Mouse (Mus musculus): Measurements from ENCODE around the gene Chrnb2.

The Chrnb2 gene

DNA sequence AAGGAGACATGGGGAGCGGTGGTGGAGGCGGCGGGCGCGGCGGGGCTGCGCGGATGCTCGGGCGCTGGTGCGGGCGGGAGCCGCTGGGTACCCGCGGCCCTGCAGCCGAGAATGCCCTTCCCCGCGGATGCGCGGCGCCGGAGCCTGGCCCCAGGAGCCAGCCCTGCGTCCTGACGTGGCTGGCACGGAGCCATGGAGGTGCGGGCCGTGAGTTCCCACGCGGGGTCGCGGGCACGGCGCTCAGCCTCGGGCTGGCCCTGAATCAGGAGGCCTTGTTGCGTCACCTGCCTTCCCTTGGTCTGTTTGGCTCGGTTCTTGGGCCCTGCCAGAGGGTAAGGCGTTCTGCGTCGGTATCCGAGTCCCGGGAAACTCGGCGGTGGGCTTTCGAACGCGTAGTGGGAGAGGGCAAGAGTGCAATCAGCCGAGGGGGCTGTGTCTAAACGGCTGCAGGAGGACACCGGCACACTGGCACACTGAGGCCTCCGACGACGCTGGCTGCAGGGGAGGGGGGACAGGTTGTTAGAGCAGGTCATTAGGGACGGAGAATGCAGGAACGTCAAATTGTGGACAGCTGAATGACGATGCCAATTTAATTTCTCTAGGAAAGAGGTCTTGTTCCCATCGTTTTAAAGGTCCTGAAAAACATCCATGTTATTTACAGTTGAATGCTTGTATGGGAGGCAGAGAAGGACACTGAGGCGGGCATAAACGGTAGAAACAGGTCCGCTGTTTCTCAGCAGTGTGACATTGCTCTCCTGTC, 49.0 kb downstream of the Chrnb2 start:
- DNase-seq (ENCODE audit: extremely low read depth, low read depth): no peak

- DNase-seq (ENCODE audit: extremely low read depth, low read depth): peak; percentile 75
These were observed 49.8 kb downstream of the Chrnb2 start, which contains the start of gene Adar for GRCm38 (mm10) chr3:89714359-89715206. Gene Adar (plus strand): TSS chr3:89715022.

DNA sequence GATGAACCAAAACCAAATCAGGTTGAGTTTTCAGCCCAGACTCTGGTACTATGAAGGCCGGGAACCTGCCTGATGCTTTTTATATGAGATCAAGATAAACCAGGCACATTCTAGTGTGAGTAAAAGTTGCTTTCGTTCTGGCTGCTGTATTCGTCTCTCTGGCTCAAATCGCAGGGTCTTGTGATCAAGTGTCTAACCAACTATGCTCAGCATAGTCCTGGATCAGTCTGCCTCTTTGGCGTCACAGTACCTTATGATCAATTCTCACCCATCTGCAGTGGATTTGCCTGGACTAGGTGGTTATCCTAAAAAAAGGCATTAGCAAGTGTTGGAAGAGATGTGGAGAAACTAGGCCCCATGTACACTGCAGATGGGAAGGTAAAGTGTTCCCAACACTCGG, 60.4 kb downstream of the Chrnb2 start:
- no peak for DNase-seq (ENCODE audit: extremely low read depth, low read depth)

DNA sequence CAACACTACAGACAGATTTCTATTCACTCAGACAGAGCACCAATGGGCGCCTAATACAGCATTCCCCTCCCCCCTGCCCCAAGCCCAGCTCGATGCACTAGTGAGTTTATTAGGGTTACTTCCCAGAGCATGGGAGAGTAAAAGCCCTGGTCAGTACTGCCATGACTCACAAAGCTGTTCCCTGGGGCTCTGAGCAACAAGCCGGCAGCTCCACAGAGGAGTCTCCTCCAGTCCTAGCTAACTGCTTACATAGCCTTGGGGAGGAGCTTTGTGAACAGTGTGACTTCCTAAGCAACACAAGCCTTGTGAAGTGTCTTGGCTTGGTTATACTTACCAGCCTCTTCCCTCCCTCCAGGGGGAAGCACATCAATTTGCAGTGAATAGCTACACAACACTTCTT, 60.8 kb downstream of the Chrnb2 start:
- DNase-seq (ENCODE audit: extremely low read depth, low read depth): no peak

- no peak for DNase-seq (ENCODE audit: extremely low read depth, low read depth)
These were observed 64.0 kb downstream of the Chrnb2 start for GRCm38 (mm10) chr3:89700461-89700860.

- DNase-seq (ENCODE audit: extremely low read depth, low read depth): no peak
These were observed 65.5 kb downstream of the Chrnb2 start for GRCm38 (mm10) chr3:89698958-89699357.
